Mouse (Mus musculus) 3134 (cell line): ENCODE data around the gene Cpa5.

Source experiments
- DNase-seq: peaks from one replicate; pipeline ENCODE4 v3.0.0-alpha.2; 2011; ENCODE audit warnings: low spot score; ENCODE audit not compliant: insufficient read length; ENCODE audit errors: extremely low read depth

The Cpa5 gene

DNA sequence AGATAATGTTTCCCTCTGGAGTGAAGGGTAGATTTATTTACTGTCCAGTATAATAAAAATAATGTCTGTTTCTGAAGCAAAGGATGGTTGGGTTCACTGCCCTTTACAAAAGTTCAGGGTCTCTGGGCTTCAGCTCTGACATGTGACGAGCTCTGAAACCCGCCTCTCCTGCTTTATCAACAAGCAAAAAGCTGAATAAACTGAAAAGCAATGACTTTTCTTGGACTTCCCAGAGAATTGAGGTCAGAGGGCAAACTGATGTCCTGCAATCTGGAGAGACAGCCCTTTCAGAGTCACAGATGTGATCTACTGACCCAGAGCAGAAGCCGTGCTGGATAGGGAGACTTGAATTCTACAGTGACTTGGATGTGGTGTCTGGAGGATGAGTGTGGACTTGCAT lies 10.8 kb upstream of the Cpa5 start:
- no peak for DNase-seq

DNA sequence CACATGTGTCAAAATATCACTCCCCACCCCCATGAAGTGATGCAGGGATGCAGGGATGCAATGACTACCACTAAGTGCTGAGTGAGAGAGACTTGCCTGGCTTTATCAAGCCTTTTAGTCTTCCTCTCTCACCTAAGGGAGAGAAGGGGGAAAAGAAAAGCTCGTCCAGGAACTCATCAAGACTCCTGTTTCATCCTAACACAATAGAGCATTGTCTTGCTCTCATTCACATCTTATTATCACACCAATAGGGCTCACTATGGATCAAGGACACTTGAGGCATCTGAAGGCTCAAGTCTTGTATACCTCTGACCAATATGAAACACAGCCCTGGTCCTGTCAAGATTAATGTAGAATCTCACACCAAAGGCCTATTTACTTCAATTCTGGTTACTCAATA lies 9.8 kb upstream of the Cpa5 start:
- DNase-seq, result no peak

DNA sequence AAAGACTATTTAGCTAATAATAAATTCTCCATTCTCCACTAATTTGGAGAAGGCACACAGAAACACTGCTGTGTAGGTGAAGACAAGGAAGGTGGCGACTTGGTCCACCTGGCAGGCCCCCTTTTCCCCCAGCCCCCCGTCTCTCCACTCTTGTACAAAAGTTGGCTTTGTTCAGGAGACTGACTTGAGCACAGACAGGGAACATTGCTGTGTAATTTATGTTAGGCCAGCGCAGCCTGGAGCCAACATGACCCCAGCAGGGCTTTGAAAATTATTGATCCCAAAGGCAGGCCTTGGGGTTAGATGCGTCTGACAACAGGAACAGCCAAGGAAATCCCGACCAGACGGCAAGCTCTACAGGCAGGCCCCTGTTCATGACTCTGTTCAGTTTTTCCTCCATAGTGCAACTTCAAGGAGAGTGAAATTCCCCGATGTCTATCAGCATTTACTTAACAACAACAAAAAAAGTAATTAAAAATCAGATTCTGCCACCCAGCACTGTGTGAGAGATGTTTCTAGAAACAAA lies 6.4 kb upstream of the Cpa5 start:
- no peak for DNase-seq

DNA sequence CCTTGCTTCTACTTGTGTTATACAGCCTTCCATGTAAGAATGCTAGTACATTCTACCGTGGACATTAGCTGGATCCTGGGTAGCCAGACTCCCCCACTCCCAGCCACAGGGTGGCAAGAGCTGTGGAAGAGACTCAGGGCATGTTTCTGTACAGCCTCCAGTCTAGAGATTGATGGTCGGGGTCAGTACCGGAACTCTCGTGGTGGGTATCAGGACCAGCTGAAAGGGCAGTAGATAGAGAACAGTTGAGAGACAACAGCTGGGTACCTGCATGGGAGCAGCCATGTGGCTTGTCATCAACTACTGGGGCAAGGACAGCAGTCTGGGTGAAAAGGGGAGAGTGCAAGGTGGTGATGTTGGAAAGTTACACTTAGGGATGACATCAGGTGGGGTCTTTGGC lies 5.7 kb upstream of the Cpa5 start:
- DNase-seq, result no peak

DNA sequence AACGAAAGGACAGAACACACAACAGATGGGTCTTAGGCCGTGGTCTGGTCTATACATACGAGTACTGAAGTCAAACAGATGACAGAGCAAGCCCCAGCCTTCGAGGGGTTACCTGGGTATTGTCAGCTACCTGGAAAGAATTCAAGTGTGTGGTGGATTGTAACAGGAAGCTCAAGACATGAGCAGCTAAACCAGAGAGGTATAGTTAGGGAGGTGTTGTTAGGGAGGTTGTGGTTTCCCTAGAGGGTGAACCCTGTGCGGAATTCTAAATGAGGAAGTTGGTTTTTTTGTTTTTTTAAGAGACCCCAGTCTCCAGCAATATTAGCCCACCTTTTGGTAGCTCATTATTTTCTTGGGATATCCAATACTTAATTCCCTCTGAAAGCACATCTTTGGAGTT lies 5.1 kb upstream of the Cpa5 start:
- no peak for DNase-seq

DNA sequence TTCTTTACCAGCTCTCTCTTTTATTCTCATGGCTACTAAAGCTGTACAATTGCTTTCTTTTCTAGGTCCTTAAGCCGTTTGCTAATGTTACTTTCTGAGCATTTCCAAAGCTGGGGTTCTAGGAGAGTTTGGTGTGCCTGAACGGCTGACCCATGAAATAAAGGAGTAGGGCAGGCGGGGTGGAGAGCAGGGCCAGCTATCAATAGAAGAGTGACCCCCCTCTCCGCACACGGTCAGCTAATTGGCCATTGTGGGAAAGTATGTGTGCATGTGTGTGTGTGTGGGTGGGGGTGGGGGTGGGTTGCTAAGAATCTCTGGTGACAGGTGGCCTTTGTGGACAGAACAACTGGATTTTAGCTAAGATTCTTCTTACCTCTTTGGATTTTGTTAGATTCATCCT lies 402 bp downstream of the Cpa5 start:
- DNase-seq, result no peak

DNA sequence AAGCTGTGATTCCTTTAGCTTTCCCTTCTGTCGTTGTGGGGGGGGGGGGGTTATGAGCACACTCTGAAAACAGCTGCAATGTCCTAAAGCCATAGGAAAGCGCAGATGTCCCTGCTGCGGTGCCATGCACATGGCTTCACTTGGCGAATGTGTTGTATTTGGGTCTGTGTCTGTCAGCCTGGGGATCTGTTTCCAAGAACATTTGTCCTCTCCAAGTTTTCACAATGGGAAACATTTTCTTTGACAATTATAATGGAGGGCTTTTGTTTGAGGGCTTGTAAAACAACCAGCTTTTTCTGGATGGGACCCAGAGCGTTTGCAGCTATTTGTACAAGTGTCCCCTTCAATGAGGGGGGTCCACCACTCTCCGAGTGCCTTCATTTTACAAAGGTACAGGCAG lies 3.4 kb downstream of the Cpa5 start:
- no peak for DNase-seq

DNA sequence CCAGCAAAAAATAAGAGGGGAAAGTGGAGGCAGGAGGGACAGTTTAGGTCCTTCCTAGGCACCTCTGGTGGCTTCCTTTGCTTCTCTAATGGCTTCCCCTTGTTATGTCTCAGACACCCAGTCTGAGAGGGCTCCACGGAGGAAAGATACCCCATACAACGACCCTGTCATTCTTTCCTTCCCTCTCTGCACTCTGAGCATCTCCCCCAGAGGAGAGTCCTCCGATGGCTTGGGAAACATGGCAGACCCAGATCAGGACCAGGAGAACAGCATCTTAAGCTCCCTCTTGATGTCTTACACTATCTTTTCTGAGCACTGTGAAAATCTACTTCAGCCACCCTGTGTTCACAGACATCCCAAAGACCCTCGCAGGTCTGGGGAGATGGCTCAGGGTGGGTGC lies 4.9 kb downstream of the Cpa5 start:
- no peak for DNase-seq

DNA sequence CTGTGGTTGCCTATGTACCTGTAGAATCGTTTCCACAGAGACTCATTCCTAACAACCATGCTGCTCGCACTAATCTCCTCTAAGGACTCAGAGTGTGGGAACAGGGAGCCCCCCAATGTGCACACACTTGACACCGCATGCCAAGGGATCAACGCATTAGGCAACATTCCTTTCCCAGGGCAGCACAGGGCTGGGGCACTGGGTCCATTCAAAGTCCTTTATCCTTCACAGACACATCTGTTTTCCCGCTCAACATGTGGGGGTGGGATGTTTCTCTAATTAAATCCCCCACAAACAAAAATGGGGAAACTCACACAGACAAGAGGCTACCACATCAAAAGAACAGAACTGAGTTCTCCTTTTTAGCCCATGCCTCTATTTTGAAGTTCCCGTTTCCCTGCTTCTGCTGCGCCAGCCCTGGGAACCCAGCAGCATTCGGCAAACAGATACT lies 5.7 kb downstream of the Cpa5 start:
- no peak for DNase-seq

DNA sequence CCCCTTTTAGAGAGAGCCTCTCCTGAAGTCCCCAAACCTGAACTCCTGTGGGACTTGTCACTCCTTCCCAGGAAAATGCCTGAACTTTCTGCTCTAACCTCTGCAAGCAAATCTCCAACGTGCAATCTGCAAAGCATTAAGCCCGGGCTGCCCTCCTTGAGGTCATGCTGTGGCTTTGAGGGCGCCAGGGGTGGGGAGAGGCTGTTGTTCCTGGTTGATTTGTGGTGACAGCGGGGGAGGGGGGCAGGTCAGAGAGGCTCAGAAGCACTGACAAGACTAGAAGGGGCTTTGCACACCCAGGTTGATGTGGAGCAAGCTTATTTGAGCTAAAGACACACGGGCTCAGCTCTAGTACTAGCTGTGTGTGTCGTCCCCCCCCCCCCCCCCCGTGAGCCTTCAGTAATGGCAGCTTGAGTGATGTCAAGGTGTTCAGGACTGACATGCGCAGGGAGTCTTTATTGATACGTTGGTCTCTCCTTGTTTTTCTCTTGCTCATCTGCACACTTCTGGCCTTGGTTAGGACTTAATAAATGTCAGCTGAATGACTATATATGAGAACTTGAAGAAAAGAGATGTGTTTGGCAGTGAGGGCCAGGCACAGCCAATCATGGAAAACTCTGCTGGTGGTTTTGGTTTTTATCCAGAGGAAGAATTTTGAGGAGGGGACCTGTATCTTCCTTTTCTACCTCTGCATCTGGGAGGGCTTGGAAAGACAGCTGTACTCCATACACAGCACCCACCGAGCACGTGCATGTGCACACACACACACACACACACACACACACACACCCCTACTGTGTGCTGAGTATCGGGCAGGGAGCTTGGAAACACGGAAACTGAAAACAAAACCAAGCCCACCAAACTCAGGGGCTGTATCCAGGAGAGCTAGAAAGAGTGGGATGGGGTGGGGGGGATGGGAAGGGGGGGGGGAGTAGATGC lies 6.5 kb downstream of the Cpa5 start:
- DNase-seq, result no peak

DNA sequence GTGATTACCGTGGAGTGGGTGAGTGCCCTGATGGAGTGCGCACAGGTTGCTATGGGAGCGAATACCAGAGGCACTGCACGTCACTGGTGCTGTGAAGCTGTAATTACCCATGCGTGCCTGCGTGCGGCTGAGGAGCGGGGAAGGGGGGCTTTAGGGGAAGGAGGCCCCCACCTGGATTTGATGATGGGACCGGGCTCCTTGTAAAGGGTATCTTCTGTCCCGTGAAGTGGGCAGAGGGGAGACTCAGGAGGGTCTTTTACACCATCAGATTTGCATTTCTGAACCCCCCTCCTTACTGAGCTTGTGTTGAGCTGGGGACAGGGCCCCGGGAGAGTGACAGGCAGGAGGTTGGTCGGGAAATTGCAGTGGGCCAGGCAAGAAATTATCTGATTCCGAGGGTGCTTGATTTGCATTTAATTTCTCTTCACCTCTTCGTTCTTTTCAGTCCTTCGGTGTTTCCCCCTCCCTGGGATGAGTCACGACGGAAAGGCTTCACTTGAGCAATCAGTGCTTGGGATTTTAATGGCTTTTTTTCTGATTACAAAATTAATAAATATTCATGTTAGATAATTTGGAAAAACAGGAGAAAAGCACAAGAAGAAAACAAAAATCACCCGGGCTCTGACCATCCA lies 7.3 kb downstream of the Cpa5 start:
- DNase-seq, result no peak

DNA sequence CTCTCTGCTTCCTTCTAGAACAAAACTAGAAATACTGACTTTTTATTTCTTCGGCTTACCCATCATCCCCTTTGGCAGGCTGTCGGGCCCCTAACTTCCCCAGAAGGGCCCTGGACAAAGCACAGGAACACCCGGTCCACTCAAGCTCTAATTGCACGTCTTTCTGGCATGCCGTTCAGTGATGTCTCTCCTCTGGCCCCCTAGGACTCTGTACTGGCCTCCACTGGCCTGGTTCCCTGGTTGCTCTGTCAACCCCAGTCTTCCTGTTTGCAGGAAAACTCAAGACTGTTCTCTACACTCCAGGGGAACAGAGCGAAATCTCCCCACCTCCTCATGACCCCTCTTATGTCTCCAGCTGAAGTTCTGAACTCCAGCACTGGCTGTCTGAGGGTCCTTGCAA lies 7.9 kb downstream of the Cpa5 start:
- DNase-seq, result no peak

DNA sequence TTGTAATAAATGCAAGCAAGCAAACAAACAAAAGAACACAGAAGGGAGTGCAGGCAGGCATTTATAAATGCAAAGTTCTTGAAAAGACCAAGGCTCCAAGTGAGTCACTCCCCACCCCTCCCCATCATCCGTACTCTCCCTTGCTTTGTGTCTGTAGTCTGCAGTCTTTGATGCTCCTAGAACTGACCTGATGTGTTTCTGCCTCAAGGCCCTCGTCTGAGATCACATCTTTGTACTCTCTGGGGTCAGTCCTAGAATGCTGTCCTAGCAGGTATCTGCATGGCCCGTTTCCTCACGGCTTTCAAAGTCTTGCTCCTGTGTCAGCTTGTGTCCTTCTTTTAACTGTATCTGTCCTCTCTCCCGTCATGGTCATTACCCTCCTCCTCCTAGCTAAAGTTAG lies 8.8 kb downstream of the Cpa5 start:
- no peak for DNase-seq

DNA sequence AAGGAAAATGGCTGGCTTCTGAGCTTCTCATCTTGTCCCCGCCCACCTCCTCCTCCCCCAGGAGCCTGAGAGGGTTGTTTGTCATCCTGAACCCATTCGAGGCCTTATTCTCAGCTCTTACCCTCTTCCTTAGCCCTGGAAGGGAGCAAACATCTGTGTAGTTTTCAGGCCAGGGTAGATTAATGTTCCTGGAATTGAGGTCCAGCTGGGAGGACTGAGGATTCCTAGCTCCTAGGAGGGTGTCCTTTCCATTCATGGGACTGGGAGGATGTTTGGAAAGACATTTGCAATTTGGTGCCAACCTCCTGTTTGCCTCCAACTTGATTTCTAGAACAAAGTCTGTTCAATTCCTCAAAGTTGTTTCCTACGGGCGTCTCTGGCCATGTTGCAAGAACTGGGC lies 9.8 kb downstream of the Cpa5 start:
- no peak for DNase-seq

DNA sequence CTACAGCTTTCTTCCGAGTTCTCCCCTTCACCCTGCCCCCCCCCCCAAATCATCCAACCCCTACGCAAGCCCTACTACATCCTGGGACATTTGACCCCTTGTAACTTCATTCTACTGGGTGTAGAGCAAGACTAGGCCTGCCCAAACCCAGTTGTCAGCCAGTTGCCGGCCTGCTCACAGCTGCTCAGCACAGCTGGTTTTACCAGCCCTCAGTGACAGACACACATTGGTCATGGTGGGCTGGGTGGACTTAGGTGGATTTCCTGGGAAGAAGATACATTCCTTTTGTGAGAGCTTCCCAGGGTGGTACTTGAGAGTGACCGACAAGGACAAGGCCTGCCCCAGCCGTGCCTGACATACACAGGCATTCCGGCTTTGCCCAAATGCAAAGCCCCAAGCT lies 10.2 kb downstream of the Cpa5 start:
- no peak for DNase-seq

DNA sequence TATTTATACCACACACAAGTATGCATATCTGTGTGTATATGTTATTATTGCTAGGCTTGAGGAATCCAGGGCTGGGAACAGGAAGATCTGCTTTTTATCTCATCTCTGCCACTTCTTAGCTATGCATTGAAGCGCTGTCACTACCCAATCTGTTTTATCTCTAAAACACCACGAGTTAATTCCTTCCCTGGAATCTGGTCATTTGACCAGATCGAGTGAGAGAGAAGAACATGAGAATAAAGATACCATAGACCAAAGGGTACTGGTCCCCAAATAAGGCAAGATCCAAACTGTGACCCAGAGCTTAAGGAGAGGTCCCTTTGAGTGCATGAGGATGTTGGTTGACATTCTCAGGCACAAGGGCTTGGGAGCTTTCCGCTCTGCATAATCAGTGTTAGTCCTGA lies 11.2 kb downstream of the Cpa5 start:
- no peak for DNase-seq

DNA sequence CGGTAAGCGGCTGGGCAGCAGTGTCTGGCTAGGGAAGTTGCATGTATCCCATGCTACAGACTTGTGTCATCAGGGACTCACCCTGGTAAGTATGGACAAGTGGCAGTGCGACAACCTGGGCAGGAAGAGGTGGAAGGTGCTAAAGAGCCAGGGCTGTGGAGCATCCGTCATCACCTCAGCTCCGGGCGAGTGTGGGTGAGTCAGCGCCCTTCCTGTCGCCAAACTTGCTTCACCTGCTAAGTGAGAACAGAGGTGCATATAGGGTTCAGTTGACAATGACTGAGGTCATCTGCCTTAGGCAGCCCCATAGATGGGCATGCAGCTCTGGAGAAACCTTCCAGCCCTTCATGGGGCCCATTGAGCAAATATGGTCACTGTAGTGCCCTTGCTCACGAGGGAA lies 14.0 kb downstream of the Cpa5 start:
- DNase-seq, result no peak

DNA sequence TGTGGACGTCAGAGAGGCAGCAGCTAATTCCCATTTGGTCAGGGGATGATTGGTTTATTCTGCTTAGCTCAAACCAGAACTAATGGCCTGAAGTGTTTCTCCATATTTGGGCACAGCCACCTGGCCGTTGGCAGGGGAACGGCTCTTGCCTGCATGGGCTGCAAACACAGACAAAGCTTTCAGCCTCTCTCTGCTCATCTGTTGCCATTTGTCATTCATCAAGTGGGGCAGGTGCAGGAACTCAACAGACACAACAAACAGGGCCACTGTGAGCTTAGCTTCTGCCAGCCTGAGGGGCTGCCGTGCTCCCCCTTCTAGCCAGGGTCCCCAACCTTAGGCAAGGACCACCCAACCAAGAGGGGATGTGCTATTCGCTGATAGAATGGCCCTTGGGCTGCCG lies 17.3 kb downstream of the Cpa5 start:
- no peak for DNase-seq

DNA sequence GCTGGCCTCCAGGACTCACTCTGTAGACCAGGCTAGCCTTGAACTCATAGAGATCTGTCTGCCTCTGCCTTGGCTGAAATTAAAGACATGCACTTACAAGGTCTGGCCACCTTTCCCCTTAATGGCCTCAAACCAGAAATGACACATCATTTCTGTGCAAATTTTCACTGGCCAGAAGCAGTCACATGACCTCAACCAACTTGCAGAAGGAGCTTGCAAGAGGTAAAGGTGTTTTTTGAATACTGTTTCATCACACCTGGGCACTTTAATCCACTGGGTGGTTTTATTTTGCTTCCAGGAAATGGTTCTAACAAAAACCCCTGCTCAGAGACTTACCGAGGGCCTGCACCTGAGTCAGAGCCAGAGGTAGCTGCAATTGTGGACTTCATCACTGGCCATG lies 19.2 kb downstream of the Cpa5 start:
- DNase-seq, result no peak

DNA sequence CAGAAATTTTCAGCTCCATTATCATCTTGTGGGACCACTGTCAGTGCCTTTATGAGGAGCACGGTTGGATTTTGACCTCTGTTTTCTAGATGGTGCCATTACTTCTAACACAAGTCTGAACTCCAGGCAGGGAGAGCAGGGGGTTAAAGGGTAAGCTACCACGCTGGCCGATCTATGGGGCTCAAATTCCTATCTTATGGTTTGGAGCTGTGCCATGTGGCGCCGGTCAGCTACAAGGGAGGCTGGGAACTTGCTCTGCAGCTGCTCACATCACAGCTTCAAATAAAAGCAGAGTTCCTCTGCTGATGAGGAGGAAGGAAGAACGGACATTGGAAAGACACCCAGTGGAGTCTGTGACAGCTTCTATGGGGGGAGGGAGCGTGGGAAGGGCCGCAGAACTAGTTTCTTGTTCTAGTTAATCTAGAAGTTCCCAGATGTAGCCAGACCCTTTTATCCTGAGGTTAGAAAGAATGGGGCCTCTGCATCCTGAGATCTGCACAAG lies 24.6 kb downstream of the Cpa5 start:
- DNase-seq, result no peak

DNA sequence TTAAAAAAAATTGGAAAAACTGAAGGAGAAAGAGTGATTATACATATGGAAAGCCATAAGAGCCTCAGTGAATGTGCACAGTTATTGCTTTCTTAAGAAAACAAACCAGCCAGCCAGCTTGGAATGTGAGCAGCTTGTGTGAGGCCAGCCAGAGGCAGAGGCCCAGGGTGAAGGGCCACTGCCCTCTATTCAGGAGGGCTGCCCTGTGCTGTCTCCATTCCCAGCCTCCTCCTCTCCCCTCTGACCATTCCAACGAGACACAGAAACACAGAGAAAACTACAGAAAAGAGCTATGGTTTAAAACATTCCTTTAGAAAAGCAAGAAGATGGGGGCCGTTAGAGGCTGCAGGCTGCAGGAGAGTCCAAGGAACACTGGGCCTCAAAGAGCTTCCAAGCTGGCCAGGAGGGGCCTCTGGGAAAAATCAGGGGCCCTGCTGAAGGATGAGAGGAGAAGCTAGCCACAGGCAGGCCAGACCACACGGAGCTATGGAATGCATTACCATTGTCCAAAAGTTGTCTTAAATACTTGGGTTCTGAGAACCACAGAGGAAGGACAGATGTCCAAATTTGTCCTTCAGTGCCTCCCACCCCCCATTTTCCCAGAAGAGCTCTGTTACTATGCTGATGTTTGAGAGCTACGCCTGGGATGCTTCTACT lies 25.5 kb downstream of the Cpa5 start:
- no peak for DNase-seq
